Mouse (Mus musculus): ENCODE measurements around the gene Ftsj3. TPM values are rescaled to one million over a fixed set of nuclear protein-coding genes. Genes with fewer than 3 reads are reported as not detected.
A peak's percentile ranks its signal among the peaks of the same experiment; 100 is the strongest.

The Ftsj3 gene
- polyA plus RNA-seq (2012): 0.49 and 0.56 TPM in 2 replicates

DNA sequence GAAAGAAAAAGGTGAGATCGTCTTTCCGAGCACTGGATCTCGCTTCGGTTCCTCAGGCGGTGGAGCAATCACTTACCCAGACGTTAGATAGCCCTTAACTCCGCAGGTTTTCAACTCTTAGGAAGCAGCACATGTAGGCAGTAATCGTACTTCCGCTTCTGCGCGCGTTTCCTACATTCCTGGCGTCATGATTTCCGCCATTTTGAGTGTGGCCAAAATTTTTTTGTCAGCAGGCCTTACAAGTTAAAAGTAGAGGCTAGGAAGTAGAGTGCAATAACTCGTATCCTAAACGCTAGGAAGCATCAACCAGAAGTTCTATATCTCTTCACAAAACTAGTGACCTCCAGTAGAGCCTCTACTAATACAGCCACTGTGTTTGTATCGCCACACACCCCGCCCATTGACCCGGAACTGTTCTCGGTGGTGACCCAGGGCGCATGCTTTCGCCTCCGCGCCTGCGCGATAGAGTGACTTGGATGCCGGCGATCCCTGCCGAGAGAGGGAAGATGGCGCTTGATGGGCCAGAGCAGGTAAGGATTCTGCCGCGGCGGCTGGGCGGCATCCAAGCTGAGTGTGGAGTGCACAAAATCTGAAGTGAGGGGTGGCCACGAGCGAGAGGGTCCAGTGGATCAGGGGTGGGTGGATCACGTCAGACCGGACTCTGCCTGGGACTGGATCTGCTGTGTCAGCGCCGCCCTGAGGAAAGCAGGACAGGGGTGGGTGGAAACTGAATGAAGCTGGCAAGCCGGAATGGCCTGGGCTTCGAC is at the start of gene Ftsj3, which contains the start of gene Psmc5:
Gene Ftsj3 (minus strand): TSS at position 395 of the 767 bp plus-strand sequence.
Gene Psmc5 (plus strand): TSS at position 470 of the 767 bp plus-strand sequence.
- no peaks in the 10 kb centered on the region for H3K27me3 ChIP-seq (ENCODE audit: control insufficient read depth)
- H3K4me3 ChIP-seq (replicated peaks): peak within 1 kb of the TSS; percentile 94
- H3K36me3 ChIP-seq (ENCODE audit: control insufficient read depth): peaks cover 74% of the 10 kb centered on the region
- peaks cover 39% of the 10 kb centered on the region for H3K4me1 ChIP-seq (ENCODE audit: control insufficient read depth)
- no peaks in the 10 kb centered on the region for H3K9me3 ChIP-seq (ENCODE audit: control insufficient read depth, low read length)
- TF ChIP-seq GATA1 (IDR thresholded peaks at IDR 0.05; ENCODE audit: low read length): no peak
- TF ChIP-seq TAL1 (IDR thresholded peaks at IDR 0.05; ENCODE audit: low read length): no peak

- Histone ChIP-seq H3K4me3 (replicated peaks) (no peak overlapping the region), H3K4me1 (ENCODE audit: control insufficient read depth) (no peaks in the 10 kb centered on the region), H3K36me3 (ENCODE audit: control insufficient read depth) (no peaks in the 10 kb centered on the region), H3K27me3 (ENCODE audit: control insufficient read depth) (no peaks in the 10 kb centered on the region), H3K9me3 (ENCODE audit: control insufficient read depth, low read length) (no peaks in the 10 kb centered on the region)
- TF ChIP-seq TAL1 (IDR thresholded peaks at IDR 0.05; ENCODE audit: low read length): no peak
- no peak for TF ChIP-seq GATA1 (IDR thresholded peaks at IDR 0.05; ENCODE audit: low read length)
Measured at GRCm38 (mm10) chr11:106305348-106306064, 49.6 kb upstream of the Ftsj3 start.

GRCm38 (mm10) chr11:106302634-106303033 is 46.8 kb upstream of the Ftsj3 start:
- Histone ChIP-seq H3K36me3 (ENCODE audit: control insufficient read depth) (no peaks in the 10 kb centered on the region), H3K4me3 (replicated peaks) (no peak overlapping the region), H3K27me3 (ENCODE audit: control insufficient read depth) (no peaks in the 10 kb centered on the region), H3K4me1 (ENCODE audit: control insufficient read depth) (no peaks in the 10 kb centered on the region), H3K9me3 (ENCODE audit: control insufficient read depth, low read length) (peaks cover 1% of the 10 kb centered on the region)
- TF ChIP-seq TAL1 (IDR thresholded peaks at IDR 0.05; ENCODE audit: low read length) (no peak), GATA1 (IDR thresholded peaks at IDR 0.05; ENCODE audit: low read length) (no peak)

GRCm38 (mm10) chr11:106301765-106302164 is 45.9 kb upstream of the Ftsj3 start, which contains the start of gene Gh:
TSS of gene Gh (minus strand) at chr11:106301865.
- H3K36me3 ChIP-seq (ENCODE audit: control insufficient read depth): no peaks in the 10 kb centered on the region
- H3K4me3 ChIP-seq (replicated peaks): no peak within 1 kb of the TSS
- no peaks in the 10 kb centered on the region for H3K4me1 ChIP-seq (ENCODE audit: control insufficient read depth)
- TF ChIP-seq GATA1 (IDR thresholded peaks at IDR 0.05; ENCODE audit: low read length): no peak
- TF ChIP-seq TAL1 (IDR thresholded peaks at IDR 0.05; ENCODE audit: low read length): no peak
- peaks cover 4% of the 10 kb centered on the region for H3K9me3 ChIP-seq (ENCODE audit: control insufficient read depth, low read length)
- H3K27me3 ChIP-seq (ENCODE audit: control insufficient read depth): no peaks in the 10 kb centered on the region

GRCm38 (mm10) chr11:106291861-106292260 is 36.0 kb upstream of the Ftsj3 start:
- peaks cover 2% of the 10 kb centered on the region; the same call in 1 of the 2 replicates for H3K9me3 ChIP-seq (ENCODE audit: control insufficient read depth, low read length)
- H3K27me3 ChIP-seq (ENCODE audit: control insufficient read depth): no peaks in the 10 kb centered on the region
- no peak overlapping the region for H3K4me3 ChIP-seq (replicated peaks)
- TF ChIP-seq GATA1 (IDR thresholded peaks at IDR 0.05; ENCODE audit: low read length): no peak
- TF ChIP-seq TAL1 (IDR thresholded peaks at IDR 0.05; ENCODE audit: low read length): no peak
- H3K4me1 ChIP-seq (ENCODE audit: control insufficient read depth): no peaks in the 10 kb centered on the region
- H3K36me3 ChIP-seq (ENCODE audit: control insufficient read depth): no peaks in the 10 kb centered on the region

DNA sequence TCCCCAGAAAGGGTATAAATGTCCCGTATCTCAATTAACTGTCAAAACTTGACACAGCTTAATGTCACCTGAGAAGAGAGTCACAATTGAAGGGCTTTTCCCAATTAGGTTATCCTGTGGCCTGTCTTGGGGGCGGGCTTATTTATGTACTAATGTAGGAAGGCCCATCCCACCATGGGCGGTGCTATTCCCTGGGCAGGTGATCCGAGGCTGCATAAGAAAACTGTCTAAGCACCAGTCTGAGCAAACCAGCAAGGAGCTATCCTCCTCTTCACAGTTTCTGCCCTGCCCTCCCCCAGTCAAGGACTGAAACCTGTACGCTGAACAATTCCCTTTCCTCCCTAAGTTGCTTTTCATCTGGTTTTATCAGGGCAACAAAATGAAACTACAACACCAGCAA is 34.5 kb upstream of the Ftsj3 start:
- TF ChIP-seq GATA1 (IDR thresholded peaks at IDR 0.05; ENCODE audit: low read length): no peak
- no peak for TF ChIP-seq TAL1 (IDR thresholded peaks at IDR 0.05; ENCODE audit: low read length)
- Histone ChIP-seq H3K4me1 (ENCODE audit: control insufficient read depth) (no peaks in the 10 kb centered on the region), H3K9me3 (ENCODE audit: control insufficient read depth, low read length) (peaks cover 2% of the 10 kb centered on the region; the same call in 1 of the 2 replicates), H3K27me3 (ENCODE audit: control insufficient read depth) (no peaks in the 10 kb centered on the region), H3K36me3 (ENCODE audit: control insufficient read depth) (no peaks in the 10 kb centered on the region), H3K4me3 (replicated peaks) (no peak overlapping the region)

DNA sequence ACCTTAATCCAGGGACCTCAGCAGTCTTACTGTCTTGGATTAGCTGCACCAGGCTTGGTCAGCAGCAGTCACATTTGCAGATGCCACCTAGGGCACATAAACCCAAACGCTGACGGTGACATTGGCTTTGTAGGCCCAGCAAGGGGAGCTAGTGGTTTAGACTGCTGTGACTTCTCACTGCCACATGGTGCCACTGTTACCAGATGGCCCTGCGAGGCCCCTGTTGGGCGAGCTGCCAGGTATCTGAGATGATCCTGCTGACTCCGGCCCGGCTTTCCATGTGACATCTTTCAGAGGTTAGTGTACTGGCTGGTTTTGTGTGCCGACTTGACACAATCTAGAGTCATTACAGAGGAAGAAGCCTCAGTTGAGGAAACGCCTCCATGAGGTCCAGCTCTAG is 33.5 kb upstream of the Ftsj3 start:
- Histone ChIP-seq H3K4me1 (ENCODE audit: control insufficient read depth) (no peaks in the 10 kb centered on the region), H3K4me3 (replicated peaks) (no peak overlapping the region), H3K27me3 (ENCODE audit: control insufficient read depth) (no peaks in the 10 kb centered on the region), H3K36me3 (ENCODE audit: control insufficient read depth) (no peaks in the 10 kb centered on the region), H3K9me3 (ENCODE audit: control insufficient read depth, low read length) (peaks cover 2% of the 10 kb centered on the region; the same call in 1 of the 2 replicates)
- TF ChIP-seq GATA1 (IDR thresholded peaks at IDR 0.05; ENCODE audit: low read length) (no peak), TAL1 (IDR thresholded peaks at IDR 0.05; ENCODE audit: low read length) (no peak)

DNA sequence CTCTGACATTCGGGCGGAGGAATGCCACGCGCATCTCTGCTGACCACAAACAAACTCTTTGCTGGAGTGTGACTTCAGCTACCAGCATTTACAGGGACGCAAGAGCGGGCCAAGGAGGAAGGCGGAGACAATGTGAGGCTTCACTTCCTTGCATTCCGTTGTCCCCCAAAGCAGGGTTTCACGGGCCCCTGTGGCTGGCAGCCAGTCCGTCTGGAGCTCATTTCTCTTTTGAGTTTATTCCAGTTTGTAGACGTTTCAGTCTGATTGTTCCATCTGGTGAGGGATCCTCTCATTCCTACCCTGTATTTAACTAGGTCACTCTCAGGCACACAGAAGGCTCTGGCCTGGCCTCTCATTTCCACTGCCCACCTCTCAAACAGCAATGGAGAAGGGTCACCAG is 31.1 kb upstream of the Ftsj3 start:
- H3K4me3 ChIP-seq (replicated peaks): no peak overlapping the region
- no peaks in the 10 kb centered on the region for H3K36me3 ChIP-seq (ENCODE audit: control insufficient read depth)
- TF ChIP-seq GATA1 (IDR thresholded peaks at IDR 0.05; ENCODE audit: low read length): no peak
- no peak for TF ChIP-seq TAL1 (IDR thresholded peaks at IDR 0.05; ENCODE audit: low read length)
- no peaks in the 10 kb centered on the region for H3K4me1 ChIP-seq (ENCODE audit: control insufficient read depth)
- H3K9me3 ChIP-seq (ENCODE audit: control insufficient read depth, low read length): no peaks in the 10 kb centered on the region
- no peaks in the 10 kb centered on the region for H3K27me3 ChIP-seq (ENCODE audit: control insufficient read depth)

DNA sequence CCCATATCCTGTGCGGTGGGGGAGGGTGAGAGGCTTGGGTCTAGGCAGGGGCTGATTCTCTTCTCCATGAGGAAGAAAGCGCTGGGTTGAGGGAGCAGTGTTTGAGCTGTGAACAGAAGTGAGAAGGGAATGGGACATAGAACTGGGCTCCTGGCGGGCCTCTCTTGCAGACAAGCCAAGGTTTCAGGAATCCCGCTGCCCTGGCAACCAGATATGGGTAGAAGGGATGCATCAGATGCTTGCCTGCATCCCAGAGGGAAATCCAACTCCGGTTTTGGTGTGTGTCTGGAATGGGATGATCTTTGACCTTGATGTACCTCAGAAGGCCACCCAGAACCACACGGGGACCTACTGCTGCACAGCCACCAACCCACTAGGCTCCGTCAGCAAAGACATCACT is 30.3 kb upstream of the Ftsj3 start:
- H3K4me1 ChIP-seq (ENCODE audit: control insufficient read depth): no peaks in the 10 kb centered on the region
- H3K27me3 ChIP-seq (ENCODE audit: control insufficient read depth): no peaks in the 10 kb centered on the region
- TF ChIP-seq GATA1 (IDR thresholded peaks at IDR 0.05; ENCODE audit: low read length): no peak
- no peak for TF ChIP-seq TAL1 (IDR thresholded peaks at IDR 0.05; ENCODE audit: low read length)

More for the DNA sequence above, 30.3 kb upstream of the Ftsj3 start:
- Histone ChIP-seq H3K4me3 (replicated peaks) (no peak overlapping the region), H3K9me3 (ENCODE audit: control insufficient read depth, low read length) (no peaks in the 10 kb centered on the region), H3K36me3 (ENCODE audit: control insufficient read depth) (no peaks in the 10 kb centered on the region)

Data from erythroblast, embryonic 14.5 days (primary cell).